Mouse (Mus musculus): ENCODE measurements around the gene Gmfb.

DNA sequence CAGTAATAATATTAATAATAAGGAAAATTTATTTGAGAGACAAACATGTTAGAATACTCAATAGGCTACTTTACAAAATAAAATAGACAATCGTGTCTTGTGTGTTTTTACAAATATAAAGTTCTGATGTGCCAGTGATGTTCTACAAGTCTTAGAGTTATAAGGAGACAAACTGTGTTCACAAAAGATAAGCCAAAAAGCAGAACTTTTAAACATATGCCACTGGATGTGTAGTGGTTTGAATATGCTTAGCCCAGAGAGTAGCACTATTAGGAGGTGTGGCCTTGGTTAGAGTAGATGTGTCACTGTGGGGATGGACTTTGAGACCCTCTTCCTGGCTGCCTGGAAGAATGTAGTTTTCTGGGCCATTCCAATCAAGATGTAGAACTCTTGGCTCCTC, 27.7 kb upstream of the Gmfb start:
- TF ChIP-seq EP300 (IDR thresholded peaks at IDR 0.05), result no peak
- no peak for TF ChIP-seq CTCF (IDR thresholded peaks at IDR 0.05)

Data from lung, postnatal 0 days (tissue).